Mouse (Mus musculus) embryonic fibroblast, embryonic 13.5 days (primary cell): ENCODE measurements around the gene Gm21981.

Experiments used
- CTCF ChIP-seq: IDR thresholded peaks from 2 replicates; pipeline ENCODE4 v1.5.1; 2011; ENCODE audit warnings: mild to moderate bottlenecking, control low read depth, low read length, moderate library complexity, borderline replicate concordance; ENCODE audit not compliant: insufficient read depth
- POLR2A ChIP-seq: IDR thresholded peaks from 2 replicates; pipeline ENCODE4 v1.6.1; 2011; ENCODE audit warnings: low read depth, mild to moderate bottlenecking, control low read depth, low read length, moderate library complexity

DNA sequence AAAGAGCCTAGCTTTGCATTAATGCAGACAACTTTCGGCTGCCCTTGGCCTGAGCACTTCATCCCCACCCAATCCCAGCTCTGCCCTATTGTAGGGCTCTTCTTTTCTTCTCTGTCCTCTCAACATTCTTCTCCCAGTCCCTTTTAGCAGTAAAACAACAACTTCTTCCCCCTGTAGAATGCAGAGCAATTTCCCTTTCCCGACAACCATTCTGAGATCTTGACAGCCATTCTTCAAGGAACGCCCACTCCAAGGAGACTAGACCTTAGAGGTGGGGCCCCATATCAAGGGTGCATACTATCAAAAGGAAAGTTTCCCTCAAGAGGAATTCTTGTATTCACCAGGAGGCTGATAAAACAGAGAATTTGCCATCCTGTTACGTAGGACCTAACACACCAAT lies 45.3 kb downstream of the Gm21981 start:
- TF ChIP-seq CTCF (no peak), POLR2A (no peak)
